Mouse (Mus musculus) kidney, adult 2 months (tissue): ENCODE results near the gene Abt1. TPM values are rescaled to one million over a fixed set of nuclear protein-coding genes. Genes with fewer than 3 reads are reported as not detected.

Experiments
- DNase-seq: peaks from one replicate; pipeline ENCODE4 v3.0.0; 2021
- H3K27ac ChIP-seq: fragments of 200-500 bp; 2 replicates; pipeline ENCODE4 v1.5.1; 2012; ENCODE audit warnings: low read depth, low read length, control low read depth, inconsistent platforms; ENCODE audit not compliant: insufficient read depth
- H3K27me3 ChIP-seq: fragments of 200-500 bp; replicated peaks from 2 replicates; pipeline ENCODE4 v1.6.1; 2012; ENCODE audit warnings: mild to moderate bottlenecking, moderate library complexity, low read length, inconsistent platforms; ENCODE audit not compliant: control insufficient read depth, insufficient read depth
- H3K36me3 ChIP-seq: fragments of 200-500 bp; 2 replicates; pipeline ENCODE4 v1.6.1; 2012; ENCODE audit warnings: mild to moderate bottlenecking, moderate library complexity, low read length, inconsistent platforms; ENCODE audit not compliant: control insufficient read depth, insufficient read depth
- H3K4me1 ChIP-seq: fragments of 200-500 bp; 2 replicates; pipeline ENCODE4 v1.6.1; 2011; ENCODE audit warnings: low read length; ENCODE audit not compliant: control insufficient read depth, insufficient read depth
- H3K4me3 ChIP-seq: fragments of 200-500 bp; 2 replicates; pipeline ENCODE4 v1.5.1; 2011; ENCODE audit warnings: mild to moderate bottlenecking, low read depth, low read length, control low read depth; ENCODE audit not compliant: insufficient read depth
- CTCF ChIP-seq: fragments of 200-500 bp; conservative IDR thresholded peaks from 2 replicates; pipeline ENCODE4 v1.5.1; 2011; ENCODE audit warnings: low read depth, mild to moderate bottlenecking, control low read depth, low read length, moderate library complexity, mixed read lengths; ENCODE audit not compliant: insufficient read depth, insufficient read length
- POLR2A ChIP-seq: fragments of 200-500 bp; IDR thresholded peaks from one replicate; pipeline ENCODE4 v1.6.1; 2011; ENCODE audit warnings: low read depth, low read length, control low read depth
- WGBS: fragments of 180-500 bp; shearing (Covaris S2); methylation state at CpG from one replicate; pipeline ENCODE4 v1.1.7; 2018; 5-methylcytosine and 5-hydroxymethylcytosine counted together
- polyA plus RNA-seq: library from polyadenylated mRNA; depleted of rRNA; stranded (reverse); fragments of >200 nt; gene quantifications from 2 replicates; pipeline ENCODE4 v1.2.3, GENCODE M21; 2012

Abt1 gene
- polyA plus RNA-seq, 1 experiment, result 3.9 TPM

- no peaks in the 10 kb centered on the region for H3K36me3 ChIP-seq
- DNase-seq, result no peak
- H3K4me1 ChIP-seq, result peaks cover 3% of the 10 kb centered on the region; the same call in 1 of the 2 replicates
- TF ChIP-seq POLR2A, result no peak
- no peak for TF ChIP-seq CTCF
- WGBS, result 66% methylated on average over 7 of the region's 7 CpGs
- no peak overlapping the region for H3K4me3 ChIP-seq
- no peaks in the 10 kb centered on the region for H3K27me3 ChIP-seq
- H3K27ac ChIP-seq, result no peak overlapping the region
Observed at GRCm38 (mm10) chr13:23434426-23434825, 10.8 kb upstream of the Abt1 start.

GRCm38 (mm10) chr13:23433801-23434200, 10.1 kb upstream of the Abt1 start:
- DNase-seq, result no peak
- peaks cover 3% of the 10 kb centered on the region; the same call in 1 of the 2 replicates for H3K4me1 ChIP-seq
- WGBS, result 67% methylated on average over 5 of the region's 5 CpGs

GRCm38 (mm10) chr13:23433206-23433605, 9.5 kb upstream of the Abt1 start:
- Histone ChIP-seq H3K27ac (no peak overlapping the region), H3K36me3 (no peaks in the 10 kb centered on the region), H3K4me3 (no peak overlapping the region), H3K27me3 (no peaks in the 10 kb centered on the region), H3K4me1 (peaks cover 3% of the 10 kb centered on the region; the same call in 1 of the 2 replicates)
- TF ChIP-seq POLR2A (no peak), CTCF (no peak)
- DNase-seq, result no peak
- WGBS, result 7% methylated on average over 5 of the region's 5 CpGs

More at GRCm38 (mm10) chr13:23433801-23434200, 10.1 kb upstream of the Abt1 start:
- Histone ChIP-seq H3K27ac (no peak overlapping the region), H3K36me3 (no peaks in the 10 kb centered on the region), H3K4me3 (no peak overlapping the region), H3K27me3 (no peaks in the 10 kb centered on the region)
- no peak for TF ChIP-seq CTCF
- no peak for TF ChIP-seq POLR2A

- TF ChIP-seq CTCF, result peak; percentile 88
- TF ChIP-seq POLR2A, result no peak
- Histone ChIP-seq H3K4me1 (peaks cover 3% of the 10 kb centered on the region; the same call in 1 of the 2 replicates), H3K27me3 (no peaks in the 10 kb centered on the region), H3K36me3 (no peaks in the 10 kb centered on the region), H3K27ac (no peak overlapping the region; the same call in 1 of the 2 replicates), H3K4me3 (peak overlapping the region; percentile 29)
- WGBS, result under 1% methylated on average over 28 of the region's 28 CpGs
- peak; percentile 97 for DNase-seq
Observed at GRCm38 (mm10) chr13:23432562-23433201, 9.0 kb upstream of the Abt1 start.

- H3K27me3 ChIP-seq, result no peaks in the 10 kb centered on the region
- DNase-seq, result peak; percentile 89
- H3K4me3 ChIP-seq, result peak overlapping the region; percentile 62
- H3K4me1 ChIP-seq, result peaks cover 3% of the 10 kb centered on the region; the same call in 1 of the 2 replicates
- peak overlapping the region; percentile 93 for H3K27ac ChIP-seq
- no peak for TF ChIP-seq POLR2A
- no peak for TF ChIP-seq CTCF
- WGBS, result under 1% methylated on average over 15 of the region's 15 CpGs
- H3K36me3 ChIP-seq, result no peaks in the 10 kb centered on the region
Observed at GRCm38 (mm10) chr13:23431351-23431771, 7.7 kb upstream of the Abt1 start.

- DNase-seq, result peak; percentile 92
- H3K27ac ChIP-seq, result peak overlapping the region; percentile 7; the same call in 1 of the 2 replicates
- peak overlapping the region; percentile 46 for H3K4me3 ChIP-seq
- H3K27me3 ChIP-seq, result no peaks in the 10 kb centered on the region
- WGBS, result 0% methylated on average over 17 of the region's 17 CpGs
- H3K4me1 ChIP-seq, result peaks cover 3% of the 10 kb centered on the region; the same call in 1 of the 2 replicates
- TF ChIP-seq POLR2A (no peak), CTCF (peak; percentile 44)
- H3K36me3 ChIP-seq, result no peaks in the 10 kb centered on the region
Observed at GRCm38 (mm10) chr13:23430734-23431133, 7.1 kb upstream of the Abt1 start.

- TF ChIP-seq CTCF (no peak), POLR2A (no peak)
- 38% methylated on average over 10 of the region's 10 CpGs for WGBS
- H3K27ac ChIP-seq, result no peak overlapping the region
- H3K4me1 ChIP-seq, result peaks cover 3% of the 10 kb centered on the region; the same call in 1 of the 2 replicates
- DNase-seq, result no peak
- no peaks in the 10 kb centered on the region for H3K36me3 ChIP-seq
- no peaks in the 10 kb centered on the region for H3K27me3 ChIP-seq
- peak overlapping the region; percentile 27; the same call in 1 of the 2 replicates for H3K4me3 ChIP-seq
Observed at GRCm38 (mm10) chr13:23429771-23430380, 6.2 kb upstream of the Abt1 start.
